Mouse (Mus musculus): ENCODE results near the gene Stat5b. TPM values are rescaled to one million over a fixed set of nuclear protein-coding genes. Genes with fewer than 3 reads are reported as not detected.
A peak's percentile ranks its signal among the peaks of the same experiment; 100 is the strongest.

Stat5b gene
- polyA plus RNA-seq, 2 experiments = 22.1 to 24.4 TPM

- H3K36me3 ChIP-seq (ENCODE audit: control insufficient read depth, insufficient read depth, low read length) = peaks cover 31% of the 10 kb centered on the region
- DNase-seq (ENCODE audit: low spot score) (peak; percentile 25), ATAC-seq (ENCODE audit: low FRiP score, low read depth) (no peak)
- no peak overlapping the region for H3K27ac ChIP-seq (replicated peaks; ENCODE audit: low read depth, low read length)
- H3K4me3 ChIP-seq (replicated peaks; ENCODE audit: low read length) = no peak overlapping the region
- peaks cover 3% of the 10 kb centered on the region for H3K4me1 ChIP-seq (ENCODE audit: control insufficient read depth, insufficient read depth, low read length)
- 0 out of 2 replicates have a peak, but pooled peaks cover 4% of the 10 kb centered on the region for H3K9me3 ChIP-seq (ENCODE audit: control insufficient read depth, low read length)
- H3K9ac ChIP-seq (ENCODE audit: low read depth, low read length, severe bottlenecking) = no peak overlapping the region
- no peak for TF ChIP-seq POLR2A (IDR thresholded peaks at IDR 0.05; ENCODE audit: borderline replicate concordance, extremely low read depth, insufficient read depth, insufficient read length)
- H3K27me3 ChIP-seq (ENCODE audit: control insufficient read depth, insufficient read depth, low read length) = no peaks in the 10 kb centered on the region
- 55% methylated on average over 20 of the region's 20 CpGs for WGBS
- H3K4me2 ChIP-seq (replicated peaks; ENCODE audit: low read depth, low read length, severe bottlenecking) = no peak overlapping the region
These were observed 43.9 kb downstream of the Stat5b start for GRCm38 (mm10) chr11:100806380-100807305.

DNA sequence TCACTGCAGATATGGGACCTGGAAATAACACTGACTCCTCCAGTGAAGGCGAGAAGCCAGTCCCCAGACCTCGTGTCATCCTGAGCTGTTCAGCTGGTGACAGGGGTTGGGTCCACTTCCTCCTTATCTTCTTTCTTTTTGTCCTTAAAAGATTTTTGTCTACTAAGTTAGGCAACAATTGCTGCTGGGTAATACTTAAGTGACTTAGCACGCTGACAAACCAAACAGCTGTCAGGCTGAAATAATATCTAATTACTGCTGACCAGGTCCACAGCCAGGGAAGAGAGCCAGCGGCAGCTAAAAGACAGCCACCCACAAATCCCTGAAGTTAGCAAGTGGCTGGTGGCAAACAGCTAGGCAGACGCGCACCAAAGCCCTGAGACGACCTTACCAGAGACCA is 45.0 kb downstream of the Stat5b start:
- no peak overlapping the region for H3K9ac ChIP-seq (ENCODE audit: low read depth, low read length, severe bottlenecking)
- DNase-seq (ENCODE audit: low spot score) (peak; percentile 42), ATAC-seq (ENCODE audit: low FRiP score, low read depth) (no peak)
- peaks cover 42% of the 10 kb centered on the region for H3K36me3 ChIP-seq (ENCODE audit: control insufficient read depth, insufficient read depth, low read length)
- whole genome bisulfite sequencing = 71% methylated on average over 7 of the region's 7 CpGs
- H3K4me1 ChIP-seq (ENCODE audit: control insufficient read depth, insufficient read depth, low read length) = peaks cover 3% of the 10 kb centered on the region
- no peak for TF ChIP-seq POLR2A (IDR thresholded peaks at IDR 0.05; ENCODE audit: borderline replicate concordance, extremely low read depth, insufficient read depth, insufficient read length)
- H3K27me3 ChIP-seq (ENCODE audit: control insufficient read depth, insufficient read depth, low read length) = no peaks in the 10 kb centered on the region
- 0 out of 2 replicates have a peak, but pooled peaks cover 4% of the 10 kb centered on the region for H3K9me3 ChIP-seq (ENCODE audit: control insufficient read depth, low read length)
- no peak overlapping the region for H3K4me3 ChIP-seq (replicated peaks; ENCODE audit: low read length)
- no peak overlapping the region for H3K27ac ChIP-seq (replicated peaks; ENCODE audit: low read depth, low read length)
- H3K4me2 ChIP-seq (replicated peaks; ENCODE audit: low read depth, low read length, severe bottlenecking) = no peak overlapping the region

DNA sequence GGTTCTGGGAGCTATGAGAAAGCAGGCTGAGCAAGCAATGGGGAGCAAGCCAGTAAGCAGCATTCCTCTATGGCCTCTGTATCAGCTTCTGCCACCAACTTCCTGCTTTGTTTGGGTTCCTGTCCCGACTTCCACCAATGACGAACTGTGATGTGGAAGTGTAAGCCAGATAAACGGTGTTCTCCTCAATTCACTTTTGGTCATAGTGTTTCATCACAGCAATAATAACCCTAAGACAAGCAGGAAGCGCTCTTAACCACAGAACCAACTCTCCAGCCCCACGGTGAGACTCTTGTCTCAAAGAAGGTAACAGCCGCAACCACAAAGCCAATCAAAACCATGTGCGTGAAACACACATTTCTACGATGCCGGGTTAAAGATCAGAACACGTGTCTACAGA is 46.1 kb downstream of the Stat5b start:
- ATAC-seq (ENCODE audit: low FRiP score, low read depth) (no peak), DNase-seq (ENCODE audit: low spot score) (no peak)
- H3K4me3 ChIP-seq (replicated peaks; ENCODE audit: low read length) = no peak overlapping the region
- 90% methylated on average over 10 of the region's 10 CpGs for WGBS
- H3K27ac ChIP-seq (replicated peaks; ENCODE audit: low read depth, low read length) = no peak overlapping the region
- H3K27me3 ChIP-seq (ENCODE audit: control insufficient read depth, insufficient read depth, low read length) = no peaks in the 10 kb centered on the region
- no peaks in the 10 kb centered on the region; the same call in 1 of the 2 replicates for H3K4me1 ChIP-seq (ENCODE audit: control insufficient read depth, insufficient read depth, low read length)
- 0 out of 2 replicates have a peak, but pooled peaks cover 4% of the 10 kb centered on the region for H3K9me3 ChIP-seq (ENCODE audit: control insufficient read depth, low read length)
- no peak overlapping the region for H3K4me2 ChIP-seq (replicated peaks; ENCODE audit: low read depth, low read length, severe bottlenecking)
- no peak for TF ChIP-seq POLR2A (IDR thresholded peaks at IDR 0.05; ENCODE audit: borderline replicate concordance, extremely low read depth, insufficient read depth, insufficient read length)
- peaks cover 51% of the 10 kb centered on the region for H3K36me3 ChIP-seq (ENCODE audit: control insufficient read depth, insufficient read depth, low read length)
- no peak overlapping the region for H3K9ac ChIP-seq (ENCODE audit: low read depth, low read length, severe bottlenecking)

GRCm38 (mm10) chr11:100799426-100799825 is 51.1 kb downstream of the Stat5b start:
- no peak overlapping the region for H3K9ac ChIP-seq (ENCODE audit: low read depth, low read length, severe bottlenecking)
- no peaks in the 10 kb centered on the region for H3K4me1 ChIP-seq (ENCODE audit: control insufficient read depth, insufficient read depth, low read length)
- ATAC-seq (ENCODE audit: low FRiP score, low read depth) (no peak), DNase-seq (ENCODE audit: low spot score) (no peak)
- 0 out of 2 replicates have a peak, but pooled peaks cover 3% of the 10 kb centered on the region for H3K9me3 ChIP-seq (ENCODE audit: control insufficient read depth, low read length)
- H3K4me3 ChIP-seq (replicated peaks; ENCODE audit: low read length) = no peak overlapping the region
- no peak overlapping the region for H3K27ac ChIP-seq (replicated peaks; ENCODE audit: low read depth, low read length)
- 71% methylated on average over 5 of the region's 5 CpGs for WGBS
- H3K4me2 ChIP-seq (replicated peaks; ENCODE audit: low read depth, low read length, severe bottlenecking) = no peak overlapping the region
- H3K27me3 ChIP-seq (ENCODE audit: control insufficient read depth, insufficient read depth, low read length) = no peaks in the 10 kb centered on the region
- TF ChIP-seq POLR2A (IDR thresholded peaks at IDR 0.05; ENCODE audit: borderline replicate concordance, extremely low read depth, insufficient read depth, insufficient read length) = no peak
- peaks cover 68% of the 10 kb centered on the region for H3K36me3 ChIP-seq (ENCODE audit: control insufficient read depth, insufficient read depth, low read length)

DNA sequence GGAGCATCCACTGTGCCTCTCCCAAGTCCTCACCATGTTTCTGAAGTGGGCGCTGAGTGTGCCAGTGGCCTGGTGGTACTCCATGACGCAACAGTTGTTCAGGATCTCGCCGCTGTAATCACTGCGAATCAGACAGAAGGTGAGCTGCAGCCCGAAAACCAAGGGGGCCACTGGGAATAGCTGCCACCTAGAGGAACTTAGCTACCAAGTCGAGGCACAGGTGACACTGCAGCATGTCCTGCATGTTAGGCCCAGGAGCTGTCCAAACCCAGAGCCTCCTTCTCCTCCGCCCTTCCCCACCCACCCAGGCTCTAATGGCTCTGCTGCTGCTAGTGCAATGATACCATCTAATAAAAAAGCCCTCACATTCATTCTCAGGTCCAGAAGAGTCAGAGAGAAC is 53.9 kb downstream of the Stat5b start:
- no peak for ATAC-seq (ENCODE audit: low FRiP score, low read depth)
- Histone ChIP-seq H3K27me3 (ENCODE audit: control insufficient read depth, insufficient read depth, low read length) (no peaks in the 10 kb centered on the region), H3K27ac (replicated peaks; ENCODE audit: low read depth, low read length) (no peak overlapping the region), H3K4me1 (ENCODE audit: control insufficient read depth, insufficient read depth, low read length) (no peaks in the 10 kb centered on the region), H3K9ac (ENCODE audit: low read depth, low read length, severe bottlenecking) (no peak overlapping the region), H3K4me2 (replicated peaks; ENCODE audit: low read depth, low read length, severe bottlenecking) (no peak overlapping the region), H3K4me3 (replicated peaks; ENCODE audit: low read length) (no peak overlapping the region), H3K36me3 (ENCODE audit: control insufficient read depth, insufficient read depth, low read length) (peaks cover 41% of the 10 kb centered on the region), H3K9me3 (ENCODE audit: control insufficient read depth, low read length) (no peaks in the 10 kb centered on the region)
- DNase-seq (ENCODE audit: low spot score) = no peak
- 67% methylated on average over 8 of the region's 8 CpGs for WGBS
- TF ChIP-seq POLR2A (IDR thresholded peaks at IDR 0.05; ENCODE audit: borderline replicate concordance, extremely low read depth, insufficient read depth, insufficient read length) = no peak
